Mouse (Mus musculus): ENCODE results near the gene Ece1.

Ece1 gene

DNA sequence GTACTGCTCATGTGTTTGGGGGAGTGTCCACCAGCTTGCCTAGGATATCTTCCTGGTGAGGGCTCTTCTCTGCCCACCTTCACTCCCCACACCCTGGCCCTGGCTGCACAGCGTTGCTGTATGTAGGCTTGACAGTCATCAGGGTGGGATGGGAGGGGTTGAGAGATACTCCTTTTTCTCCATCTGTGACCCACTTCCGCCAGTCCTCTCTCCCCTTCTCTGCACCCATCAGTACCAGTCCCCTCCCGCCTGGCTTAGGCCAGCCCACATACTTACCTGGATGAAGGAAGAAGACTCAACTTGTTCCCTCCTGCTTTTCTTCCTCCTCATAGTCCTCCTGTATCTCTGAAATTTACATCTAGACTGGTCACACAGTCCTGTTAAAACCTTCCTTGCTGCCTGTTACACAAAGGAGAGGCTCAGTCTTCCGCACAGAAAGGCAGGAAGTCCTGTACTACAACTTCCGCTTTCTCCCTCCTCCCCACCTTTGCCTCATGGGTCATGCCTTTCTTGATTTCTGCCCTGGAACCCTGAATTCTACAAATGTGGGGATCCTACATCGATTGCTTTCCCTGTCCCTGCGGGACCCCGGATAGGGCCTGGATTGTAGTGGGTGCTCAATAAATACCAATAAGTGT, 21.6 kb downstream of the Ece1 start:
- DNase-seq = no peak

DNA sequence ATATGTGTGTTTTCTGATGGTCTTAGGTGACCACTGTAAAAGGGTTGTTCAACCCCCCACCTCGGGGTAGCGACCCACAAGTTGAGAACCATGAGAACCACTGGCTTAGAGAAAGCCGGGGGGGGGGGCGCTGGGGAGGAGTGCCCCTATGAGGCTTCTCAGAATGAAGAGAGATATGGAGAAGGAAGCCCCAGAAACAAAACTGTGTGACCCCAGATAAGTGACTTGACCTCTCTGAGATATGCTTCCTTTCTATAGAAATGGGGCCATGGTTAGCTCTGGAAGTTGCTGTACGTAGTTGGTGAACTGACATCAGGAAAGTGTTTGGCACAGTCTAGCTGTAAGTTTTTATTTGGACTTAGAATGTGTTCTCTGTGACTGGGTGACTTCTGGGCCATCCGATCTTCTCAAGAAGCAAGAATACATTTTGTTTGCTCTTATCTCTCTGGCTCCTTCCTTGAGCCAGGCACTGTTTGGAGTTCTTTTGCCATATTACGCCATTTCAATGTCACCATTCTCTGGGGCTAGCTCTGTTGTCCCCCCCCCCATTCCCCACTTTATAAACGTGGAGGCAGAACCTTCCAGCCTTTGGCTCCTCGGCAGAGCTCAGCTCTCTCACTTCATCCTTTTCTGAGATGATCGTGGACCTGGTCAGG, 25.4 kb downstream of the Ece1 start:
- no peak for DNase-seq

DNA sequence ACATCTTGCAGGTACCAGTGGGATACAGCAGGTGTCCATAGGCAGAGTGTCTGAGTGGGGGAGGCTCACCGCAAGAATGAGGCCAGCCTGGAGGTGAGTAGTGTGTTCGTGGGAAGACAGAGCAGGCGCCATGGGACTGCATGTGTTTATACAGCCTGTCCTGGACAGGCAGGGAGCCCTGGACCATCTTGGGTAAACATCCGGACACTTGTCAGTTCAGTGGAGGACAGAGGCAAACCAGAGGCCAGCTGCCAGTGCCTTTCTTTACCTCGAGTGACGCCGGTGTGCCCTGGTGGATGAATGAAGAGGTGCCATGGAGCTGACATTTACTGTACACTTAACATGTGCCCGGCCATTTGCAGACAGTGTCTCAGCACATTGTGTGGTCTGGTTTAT, 26.0 kb downstream of the Ece1 start:
- peak; percentile 96 for DNase-seq

DNA sequence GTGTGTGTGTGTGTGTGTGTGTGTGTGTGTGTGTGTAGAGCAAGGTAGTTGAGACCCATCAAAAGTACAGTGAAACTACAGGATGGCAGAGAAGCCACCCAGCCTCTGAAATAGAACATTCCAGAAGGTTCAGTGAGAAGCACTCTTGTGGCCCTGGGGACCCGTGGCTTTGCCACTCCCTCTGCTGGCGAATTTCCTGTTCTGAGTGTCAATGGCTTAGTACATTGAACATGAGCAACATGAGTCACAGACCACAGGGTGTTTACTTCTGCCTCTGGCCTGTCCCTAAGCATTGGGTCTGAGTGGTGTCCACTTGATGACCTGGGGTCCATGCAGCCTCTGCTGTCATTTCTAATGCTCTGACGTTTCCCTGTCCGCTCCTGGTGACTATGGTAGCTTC, 28.6 kb downstream of the Ece1 start:
- peak; percentile 97 for DNase-seq

DNA sequence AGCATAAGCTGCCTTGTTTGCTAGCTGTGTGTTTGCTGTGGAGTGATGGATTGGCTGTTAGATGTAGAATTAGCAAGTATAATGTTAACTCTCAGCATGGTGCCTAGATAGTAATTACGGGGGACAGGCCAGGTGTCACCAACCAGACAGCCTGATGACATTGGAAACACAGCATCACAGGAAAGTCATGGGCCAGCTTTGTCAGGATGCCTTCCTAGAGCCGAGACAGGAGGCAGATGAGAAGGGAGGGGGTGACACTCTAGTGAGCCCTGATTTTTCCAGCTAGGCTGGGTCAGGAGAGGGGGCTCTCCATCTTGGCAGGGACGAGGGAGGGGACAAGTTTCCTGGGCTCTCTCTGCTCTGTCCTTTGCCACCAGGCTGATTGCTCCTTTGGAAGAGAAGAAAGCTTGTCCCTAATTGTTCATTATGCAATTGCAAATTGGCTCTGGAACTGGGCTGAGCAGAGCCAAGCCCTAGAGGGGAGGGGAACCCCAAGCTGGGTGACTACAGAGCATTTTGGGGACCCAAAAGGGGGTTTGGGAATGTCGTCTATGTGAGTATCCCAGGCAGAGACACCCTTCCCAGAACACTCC, 29.6 kb downstream of the Ece1 start:
- peak; percentile 94 for DNase-seq

DNA sequence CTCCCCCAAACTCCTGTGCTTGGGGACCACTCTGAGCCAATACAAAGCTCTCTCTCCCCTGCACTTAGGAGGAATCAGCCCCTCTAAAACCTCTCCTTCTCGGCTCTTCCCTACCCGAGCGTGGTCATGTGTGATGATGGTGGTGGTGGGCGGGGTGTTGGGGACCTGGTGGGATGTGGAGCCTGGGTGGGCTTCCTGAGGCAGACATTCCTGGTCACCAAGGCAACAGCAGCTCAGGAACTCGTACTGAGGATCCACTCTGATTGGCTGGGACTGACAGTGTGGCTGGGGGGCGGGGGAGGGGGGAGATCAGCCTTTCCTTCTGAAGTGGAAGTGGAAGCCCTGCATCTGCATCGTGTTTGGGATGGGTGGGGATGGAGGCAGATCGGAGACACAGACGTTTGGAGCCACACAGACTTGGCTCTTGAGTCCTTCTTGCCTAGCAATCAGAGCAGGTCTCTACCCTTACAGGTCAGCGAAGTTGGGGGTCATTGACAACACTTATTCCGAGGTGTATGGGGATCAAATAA, 30.7 kb downstream of the Ece1 start:
- no peak for DNase-seq

DNA sequence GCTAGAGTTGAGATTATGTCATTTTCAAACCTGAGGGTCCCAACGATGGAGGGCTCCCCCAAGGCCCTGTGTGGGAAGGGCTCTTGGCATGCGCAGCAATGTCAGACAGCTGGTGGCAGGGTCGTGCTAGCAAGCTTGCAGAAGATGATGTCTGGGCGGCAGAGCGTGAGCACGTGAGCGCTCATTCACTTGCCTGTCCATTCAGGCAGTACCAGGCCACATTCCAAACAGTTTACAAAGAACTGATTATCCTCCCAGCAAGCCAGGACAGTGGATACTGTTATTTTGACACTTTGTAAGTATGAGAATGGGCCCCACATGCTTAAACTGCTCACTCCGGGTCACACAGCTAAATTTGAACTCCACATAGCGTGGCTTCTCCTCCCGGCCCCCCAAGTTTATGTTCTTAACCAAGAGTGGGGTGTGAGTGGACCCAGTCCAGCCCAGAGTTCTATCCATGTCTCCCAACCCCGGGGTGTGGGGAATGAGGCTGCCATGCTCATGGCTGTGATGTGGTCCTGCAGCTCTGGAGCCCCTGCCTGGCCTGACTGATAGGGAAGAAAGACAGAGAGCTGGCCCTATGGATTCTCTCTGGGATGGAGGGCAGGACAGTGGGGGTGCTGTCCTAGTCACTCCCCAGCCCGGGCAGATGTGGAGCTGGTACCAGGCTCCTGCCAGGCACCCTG, 34.7 kb downstream of the Ece1 start:
- no peak for DNase-seq

DNA sequence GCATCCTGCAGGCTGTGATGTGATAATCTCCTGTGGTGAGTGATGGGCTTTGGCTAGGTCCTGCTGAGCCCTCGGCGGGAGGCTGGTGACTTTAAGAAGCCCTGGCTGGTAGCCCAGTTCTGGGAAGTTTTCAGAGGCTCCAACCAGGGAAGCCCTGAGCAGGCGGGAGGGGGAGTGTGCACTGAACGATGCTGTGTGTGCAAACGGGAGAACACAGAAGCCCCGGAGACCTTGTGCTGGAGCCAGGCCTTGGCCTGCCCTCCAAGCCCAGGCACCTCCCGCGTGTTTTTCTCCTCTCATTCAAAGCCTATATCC, 35.2 kb downstream of the Ece1 start:
- peak; percentile 98 for DNase-seq

DNA sequence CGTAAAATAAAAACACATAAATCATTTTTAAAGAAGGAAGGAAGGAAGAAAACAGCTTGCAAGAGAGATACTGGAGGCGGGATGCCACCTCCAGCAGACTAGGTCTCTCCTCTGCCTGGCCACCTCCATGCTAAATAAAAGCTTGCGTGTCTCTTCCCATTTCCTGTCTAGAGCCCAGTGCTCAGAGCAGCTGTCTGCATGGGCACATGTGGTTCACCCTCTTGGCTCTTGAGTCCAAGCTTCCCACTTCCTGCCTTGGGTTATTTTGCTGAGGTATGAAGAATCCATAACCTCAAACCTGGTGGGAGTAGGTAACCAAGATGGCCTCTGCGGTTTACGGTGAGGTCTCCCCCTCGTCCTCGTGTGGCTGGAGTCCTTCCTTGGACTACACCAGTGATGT, 36.5 kb downstream of the Ece1 start:
- DNase-seq = no peak

DNA sequence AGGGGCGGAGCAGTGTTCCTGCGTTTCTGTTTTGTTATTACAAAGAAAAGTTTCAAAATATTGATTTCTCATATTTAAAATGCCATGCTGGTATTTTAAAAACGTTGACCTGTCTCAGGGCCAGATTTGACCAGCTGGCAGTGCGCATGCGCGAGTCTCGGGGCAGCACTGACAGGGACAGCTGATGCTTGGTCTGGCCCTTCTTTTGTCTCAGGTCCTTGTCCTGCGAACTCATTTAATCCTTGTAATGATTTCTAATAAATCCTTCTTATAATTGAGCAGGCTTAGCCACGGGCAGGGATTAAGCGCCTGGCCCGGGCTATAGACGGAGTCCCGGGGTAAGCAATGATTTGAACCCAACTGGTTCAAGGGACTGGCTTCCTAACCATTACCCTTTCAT, 40.2 kb downstream of the Ece1 start:
- DNase-seq = no peak

DNA sequence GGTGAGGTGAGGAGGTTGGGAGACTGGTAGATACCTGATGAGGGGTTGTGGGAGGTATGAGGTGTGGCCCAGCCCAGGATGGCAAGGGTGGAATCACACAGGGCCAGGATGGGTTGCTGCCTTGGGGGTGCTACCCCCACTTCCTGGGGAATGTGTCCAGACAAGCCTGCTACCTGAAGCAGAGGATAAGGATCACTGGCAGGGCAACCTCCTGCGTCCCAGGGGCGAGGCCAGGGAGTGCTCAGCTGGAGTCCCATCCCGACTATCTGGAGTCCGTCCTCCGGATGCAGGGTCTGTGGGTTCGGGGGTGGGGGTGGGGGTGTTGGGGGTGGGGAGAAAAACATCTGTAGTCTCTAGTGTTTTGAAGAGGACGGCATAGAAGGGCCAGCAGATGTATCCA, 40.8 kb downstream of the Ece1 start:
- DNase-seq = no peak

DNA sequence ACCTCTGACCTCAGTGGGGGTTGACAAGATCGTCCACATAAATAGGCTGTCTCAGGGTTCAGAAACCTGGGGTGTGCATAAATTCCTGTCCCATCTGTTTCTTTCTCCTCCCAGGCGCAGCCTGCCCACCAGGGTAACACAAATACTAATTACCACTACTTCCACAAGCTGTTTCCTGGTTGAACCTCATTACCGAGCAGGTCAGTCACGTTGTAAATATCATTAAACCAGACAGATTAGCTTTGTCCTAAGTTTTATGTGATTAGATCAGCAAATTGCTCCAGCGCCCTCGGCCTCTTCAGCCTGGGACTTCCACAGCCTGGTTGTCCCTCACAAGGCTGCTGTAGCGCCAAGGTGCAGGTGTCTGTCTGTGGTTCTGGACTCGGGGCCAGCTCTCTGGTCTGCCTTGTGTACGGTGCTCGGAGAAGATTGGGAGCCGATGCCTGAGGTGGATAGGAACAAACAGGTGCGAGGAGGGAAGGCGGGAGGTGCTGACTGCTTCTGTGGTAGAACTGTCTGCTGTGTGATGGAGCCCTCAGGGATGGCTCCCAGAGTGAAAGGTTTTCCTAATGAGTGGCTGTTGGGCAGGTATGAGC, 43.0 kb downstream of the Ece1 start:
- DNase-seq = no peak

DNA sequence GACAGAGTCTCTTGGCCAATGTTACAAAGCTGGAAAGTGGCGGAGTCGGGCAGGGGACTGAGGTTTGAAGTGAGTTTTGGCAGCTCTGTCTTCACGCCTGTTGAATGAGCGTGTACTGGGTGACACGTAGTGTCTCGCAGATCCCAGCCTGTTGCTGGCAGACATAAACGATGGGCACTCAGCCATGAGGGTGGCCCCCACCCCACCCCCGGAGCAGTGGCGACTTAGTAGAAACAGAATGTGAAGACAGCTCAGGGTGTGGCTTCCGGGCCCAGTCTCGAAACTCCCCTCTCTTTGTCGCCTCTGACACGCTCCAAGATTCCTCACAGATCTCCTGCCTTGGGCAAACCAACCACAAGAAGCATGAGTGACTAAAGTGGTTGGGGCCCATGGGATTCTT, 45.9 kb downstream of the Ece1 start:
- DNase-seq = peak; percentile 97

DNA sequence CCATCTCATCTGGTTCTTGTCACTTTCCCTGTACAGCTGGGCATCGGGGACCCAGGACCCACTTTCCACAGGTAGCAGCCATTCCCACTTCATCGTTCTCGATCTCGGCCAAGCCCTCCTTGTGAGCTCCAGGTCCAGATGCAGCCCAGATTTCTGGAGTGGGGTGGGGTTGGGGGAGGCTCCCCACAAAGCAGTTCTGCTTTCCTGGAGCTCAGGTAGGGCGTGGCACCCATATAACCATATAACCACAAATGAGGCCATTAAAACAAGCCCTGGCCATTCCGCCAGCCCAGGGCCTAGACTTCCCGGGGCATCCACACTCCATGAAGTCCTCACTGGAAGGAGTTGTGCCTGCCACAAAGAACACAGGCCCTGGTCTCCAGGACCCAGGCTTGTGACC, 46.5 kb downstream of the Ece1 start:
- peak; percentile 91 for DNase-seq

DNA sequence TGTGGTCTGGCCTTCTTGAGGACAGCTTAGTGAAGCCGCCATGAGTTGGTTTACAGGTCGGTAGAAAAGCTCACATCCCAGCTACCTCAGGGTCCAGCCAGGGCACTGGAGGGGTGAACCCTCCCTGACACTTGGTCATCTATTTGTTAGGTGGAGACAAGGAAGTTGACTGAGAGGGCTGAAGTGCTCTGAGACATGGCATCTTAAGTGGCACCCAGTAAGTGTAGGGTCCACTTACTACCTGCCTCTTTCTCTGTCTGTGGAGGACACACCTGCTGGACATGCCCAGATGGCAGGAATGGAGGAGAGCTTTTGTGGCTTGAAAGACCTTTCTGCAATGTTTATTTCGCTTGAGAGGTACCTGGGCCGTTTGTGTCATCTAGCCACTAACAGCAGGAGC, 46.9 kb downstream of the Ece1 start:
- DNase-seq = peak; percentile 88

DNA sequence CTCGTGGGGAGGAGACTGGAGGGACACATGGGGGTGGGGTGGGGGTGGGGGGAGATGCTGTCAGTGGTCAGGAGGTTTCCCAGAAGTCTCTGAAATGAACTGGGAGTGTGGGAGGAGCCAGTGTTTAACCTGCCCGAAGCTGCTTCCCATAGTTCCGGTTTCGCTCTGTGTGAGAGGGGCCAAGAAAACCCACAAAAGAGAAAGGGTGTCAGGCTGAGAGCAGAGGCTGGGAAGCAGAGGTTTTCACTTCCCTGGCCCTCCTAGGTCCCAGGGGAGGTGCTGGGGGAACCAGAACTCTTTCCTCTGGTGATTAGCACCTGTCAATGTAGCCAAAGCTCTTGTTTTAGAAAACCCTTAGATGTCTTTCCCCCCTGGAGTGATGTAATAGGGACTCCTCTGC, 47.4 kb downstream of the Ece1 start:
- no peak for DNase-seq

DNA sequence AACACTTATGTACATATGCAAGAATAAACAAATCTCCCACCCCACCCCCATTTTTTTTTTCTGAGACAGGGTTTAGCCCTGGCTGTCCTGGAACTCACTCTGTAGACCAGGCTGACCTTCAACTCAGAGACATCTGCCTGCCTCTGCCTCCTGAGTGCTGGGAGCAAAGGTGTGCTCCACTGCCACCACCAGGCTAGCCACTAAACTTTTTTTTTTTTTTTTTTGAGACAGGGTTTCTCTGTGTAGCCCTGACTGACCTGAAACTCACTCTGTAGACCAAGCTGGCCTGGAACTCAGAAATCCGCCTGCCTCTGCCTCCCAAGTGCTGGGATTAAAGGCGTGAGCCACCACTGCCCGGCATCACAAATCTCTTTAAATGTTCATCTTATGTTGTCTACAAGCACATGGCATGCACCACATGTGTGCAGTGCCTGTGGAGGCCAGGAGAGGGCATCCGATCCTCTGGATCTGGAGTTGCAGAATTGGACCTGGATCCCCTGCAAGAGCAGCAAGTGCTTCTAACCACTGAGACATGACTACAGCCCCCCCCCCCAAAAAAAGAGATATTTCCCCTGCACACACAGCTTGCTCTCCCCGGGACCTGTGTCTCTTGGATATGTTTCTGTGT, 48.5 kb downstream of the Ece1 start:
- DNase-seq = peak; percentile 90

DNA sequence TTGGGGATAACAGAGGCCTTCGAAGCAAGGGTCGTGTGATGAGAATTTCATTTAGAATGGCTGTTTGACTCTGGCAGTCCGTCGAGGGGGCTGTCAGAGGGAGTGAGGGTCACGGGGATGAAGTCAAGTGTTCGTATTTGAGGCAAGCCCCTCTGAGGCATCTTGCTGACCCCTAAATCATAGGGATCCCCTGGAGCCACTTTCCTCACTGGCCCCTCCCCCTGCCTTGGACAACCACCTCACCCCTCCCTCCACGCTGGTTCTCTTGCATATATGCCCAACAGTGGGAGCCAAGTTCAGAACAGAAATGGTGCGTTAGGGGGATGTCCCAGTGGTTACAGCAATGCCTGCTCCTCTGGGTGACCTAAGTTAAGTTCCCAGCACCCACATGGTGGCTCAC, 49.6 kb downstream of the Ece1 start:
- DNase-seq = peak; percentile 93

DNA sequence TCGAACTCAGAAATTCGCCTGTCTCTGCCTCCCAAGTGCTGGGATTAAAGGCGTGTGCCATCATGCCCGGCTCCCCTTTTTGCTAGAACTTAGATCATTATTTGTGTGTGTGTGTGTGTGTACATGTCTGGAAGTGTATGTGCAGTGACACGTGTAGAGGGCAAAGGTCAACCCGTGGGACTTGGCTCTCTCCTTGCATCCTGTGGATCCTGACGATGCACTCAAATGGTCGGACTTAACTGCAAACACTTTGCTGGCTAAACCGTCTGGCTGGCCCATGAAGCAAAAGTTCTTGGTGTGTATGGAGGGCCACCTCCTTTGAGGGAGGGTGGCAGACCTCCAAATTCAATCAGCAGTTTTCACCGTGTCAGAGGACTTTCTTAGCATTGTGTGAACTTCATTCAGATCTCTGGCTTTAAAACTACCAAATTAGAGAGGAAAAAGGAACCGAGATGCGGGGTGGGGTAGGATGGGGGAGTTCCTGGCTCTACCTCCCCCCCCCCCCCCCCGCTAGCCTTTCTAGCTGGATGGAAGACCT, 50.8 kb downstream of the Ece1 start:
- peak; percentile 95 for DNase-seq

DNA sequence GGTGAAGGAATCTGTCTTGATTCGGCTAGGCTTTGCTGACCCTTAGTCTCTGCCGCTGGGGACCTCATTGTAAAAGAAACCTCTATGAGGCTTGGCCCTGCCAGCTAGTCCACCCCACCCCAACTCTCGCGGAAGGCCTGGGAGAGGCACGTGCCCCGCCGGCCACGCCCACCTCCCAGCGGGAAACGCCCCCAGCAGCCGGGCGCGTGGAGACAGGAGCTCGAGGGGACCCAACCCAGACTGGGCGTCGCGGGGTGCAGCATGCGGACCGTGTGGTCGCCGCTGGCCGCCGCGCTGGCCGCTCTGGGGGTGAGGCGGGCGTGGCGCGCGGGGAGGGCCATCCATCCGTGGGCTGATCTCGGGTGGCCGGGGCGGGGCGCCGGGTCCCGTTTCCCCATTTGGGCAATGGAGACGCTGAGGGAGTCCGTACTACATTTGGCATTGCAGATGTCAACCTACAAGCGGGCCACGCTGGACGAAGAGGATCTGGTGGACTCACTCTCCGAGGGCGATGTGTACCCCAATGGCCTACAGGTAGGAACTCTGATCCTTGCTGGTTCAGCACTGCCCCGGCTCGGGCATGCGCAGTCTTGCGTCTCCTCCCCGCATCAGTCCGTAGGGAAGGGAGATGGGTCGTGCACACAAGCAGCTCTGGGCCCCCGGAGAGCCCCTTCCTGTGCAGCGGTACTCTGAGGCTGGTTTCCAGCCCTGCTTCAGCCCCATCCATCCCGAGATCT, 51.5 kb downstream of the Ece1 start:
- DNase-seq = peak; percentile 99

DNA sequence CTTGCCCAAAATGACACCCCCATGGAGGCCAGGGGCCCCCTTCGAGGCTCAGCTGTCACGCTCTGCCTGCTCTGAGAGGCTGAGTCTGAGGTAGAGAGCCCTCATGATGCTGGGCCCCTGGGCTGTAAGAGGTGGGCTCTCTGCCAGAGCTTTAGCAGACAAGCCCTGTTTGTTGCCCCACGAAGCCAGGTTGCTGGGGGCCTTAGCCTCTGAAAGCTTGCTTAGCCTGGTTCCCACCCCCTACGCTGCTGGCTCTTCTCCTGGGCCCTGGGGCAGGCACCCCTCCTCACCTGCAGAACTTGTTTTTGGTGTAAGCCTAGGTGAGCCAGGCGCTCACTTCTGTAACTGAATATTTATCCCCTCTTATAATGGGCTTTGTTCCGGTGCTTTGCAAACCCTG, 55.6 kb downstream of the Ece1 start:
- no peak for DNase-seq

DNA sequence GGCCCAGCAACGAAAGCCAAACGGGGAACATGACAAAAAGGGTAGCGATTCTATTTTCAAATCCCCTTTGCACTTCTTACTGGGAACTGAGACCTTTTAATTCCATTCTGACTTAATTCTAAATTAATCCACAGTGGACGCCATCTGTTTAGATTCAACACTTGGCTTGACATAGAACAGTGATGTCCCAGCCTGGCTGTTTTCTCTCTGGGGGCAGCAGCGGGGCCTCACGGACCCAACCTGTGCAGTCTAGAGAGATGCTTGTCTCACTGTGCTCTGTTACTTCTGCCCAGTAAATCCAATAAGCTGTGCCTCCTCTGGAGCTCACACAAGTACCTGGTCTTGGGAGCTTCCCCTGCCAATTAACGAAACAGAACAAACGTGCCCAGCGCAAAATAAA, 56.5 kb downstream of the Ece1 start:
- DNase-seq = no peak

Measured in heart, adult 11 months (tissue).